Mouse (Mus musculus): ENCODE measurements at regions not wholly inside any gene's neighbourhood (a gene's known extent, or its start where the extent isn't known, plus 50 kb on each side); places are given as distances from the start of the nearest gene placed in this dataset.
A peak's percentile ranks its signal among the peaks of the same experiment; 100 is the strongest.

DNA sequence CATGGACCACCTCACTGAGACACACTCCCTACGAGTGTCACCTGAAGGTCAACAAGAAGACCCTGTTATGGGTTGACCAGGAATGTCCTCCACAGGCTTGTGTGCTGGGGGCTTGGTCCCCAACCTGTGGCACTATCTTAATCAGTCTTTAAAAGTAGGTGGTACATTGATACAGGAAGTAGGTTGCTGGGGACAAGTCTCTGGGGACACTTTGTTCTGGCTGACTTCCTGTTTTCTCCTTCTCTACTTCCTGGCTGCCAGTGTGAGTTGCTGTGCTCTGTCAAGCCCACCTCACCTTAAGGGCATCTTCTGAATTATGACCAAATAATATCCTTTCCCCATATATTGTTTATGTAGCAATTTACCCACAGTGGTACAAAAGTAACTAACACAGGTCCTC, 96.1 kb downstream of the Cct6b start:
- no peak overlapping the region for H3K9ac ChIP-seq (replicated peaks)
- no peak for ATAC-seq (ENCODE audit: low FRiP score)
- peaks cover 5% of the 10 kb centered on the region; the same call in 1 of the 2 replicates for H3K4me1 ChIP-seq
- no peaks in the 10 kb centered on the region for H3K9me3 ChIP-seq (replicated peaks)
- no peak overlapping the region for H3K27ac ChIP-seq (replicated peaks)
- 95% methylated on average over 1 of the region's 1 CpGs for WGBS
- H3K27me3 ChIP-seq (replicated peaks) = no peaks in the 10 kb centered on the region
- no peak overlapping the region for H3K4me2 ChIP-seq
- no peaks in the 10 kb centered on the region for H3K36me3 ChIP-seq
- no peak overlapping the region for H3K4me3 ChIP-seq (replicated peaks)

DNA sequence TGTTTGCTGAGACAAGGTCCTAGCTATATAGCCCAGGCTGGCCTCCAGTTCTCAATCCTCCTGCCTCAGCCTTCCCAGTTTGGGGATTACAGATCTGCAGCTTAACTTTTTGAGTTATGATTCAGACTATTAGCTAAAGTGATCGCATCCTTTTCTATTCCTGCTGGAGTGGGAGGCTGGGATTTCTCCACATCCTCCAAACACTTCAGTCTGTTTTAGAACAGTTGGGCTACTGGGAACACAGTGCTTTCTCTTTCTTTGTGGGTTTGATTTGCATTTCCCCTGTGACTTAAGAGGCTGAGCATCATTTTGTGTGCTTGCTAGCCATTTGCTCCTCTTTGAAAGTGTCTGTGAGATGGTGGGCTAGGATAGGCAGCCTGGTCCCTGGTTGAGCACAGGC, 100.0 kb downstream of the Cct6b start:
- no peak overlapping the region for H3K9ac ChIP-seq (replicated peaks)
- H3K27ac ChIP-seq (replicated peaks) = no peak overlapping the region
- WGBS = 86% methylated on average over 1 of the region's 1 CpGs
- no peaks in the 10 kb centered on the region for H3K9me3 ChIP-seq (replicated peaks)
- H3K4me3 ChIP-seq (replicated peaks) = no peak overlapping the region
- no peaks in the 10 kb centered on the region for H3K4me1 ChIP-seq
- no peak overlapping the region for H3K4me2 ChIP-seq
- no peaks in the 10 kb centered on the region for H3K27me3 ChIP-seq (replicated peaks)
- ATAC-seq (ENCODE audit: low FRiP score) = no peak
- H3K36me3 ChIP-seq = no peaks in the 10 kb centered on the region

DNA sequence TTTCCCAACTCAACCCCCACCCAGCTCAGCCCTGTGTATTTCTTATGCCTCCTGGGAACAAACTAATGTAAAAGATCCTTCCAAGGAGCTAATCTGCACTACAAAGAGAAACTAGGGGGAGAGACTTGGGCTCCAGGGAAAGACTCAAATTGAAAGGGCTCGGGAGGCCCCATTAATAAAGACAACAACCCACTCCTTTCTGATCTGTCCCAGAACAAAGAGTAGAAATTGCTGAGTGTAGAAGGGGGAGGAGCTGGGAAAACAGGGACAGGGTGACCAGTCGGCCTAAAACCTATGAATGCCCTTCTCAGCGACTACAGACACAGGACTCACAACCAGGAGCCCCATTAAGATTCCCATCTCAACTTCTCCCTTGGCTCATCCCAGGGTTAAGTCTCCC, 102.0 kb downstream of the Cct6b start:
- no peak for ATAC-seq (ENCODE audit: low FRiP score)

GRCm38 (mm10) chr11:82651751-82652150, 112.4 kb downstream of the Cct6b start:
- no peak for ATAC-seq (ENCODE audit: low FRiP score)
- Histone ChIP-seq H3K4me2 (no peak overlapping the region), H3K4me3 (replicated peaks) (no peak overlapping the region), H3K9ac (replicated peaks) (no peak overlapping the region), H3K27me3 (replicated peaks) (peaks cover 2% of the 10 kb centered on the region; the same call in 1 of the 2 replicates), H3K27ac (replicated peaks) (no peak overlapping the region), H3K36me3 (no peaks in the 10 kb centered on the region), H3K4me1 (peaks cover 17% of the 10 kb centered on the region; the same call in 1 of the 2 replicates), H3K9me3 (replicated peaks) (no peaks in the 10 kb centered on the region)
- 14% methylated on average over 5 of the region's 5 CpGs for WGBS

More for the DNA sequence above, 102.0 kb downstream of the Cct6b start:
- WGBS = 9% methylated on average over 3 of the region's 3 CpGs
- Histone ChIP-seq H3K27ac (replicated peaks) (no peak overlapping the region), H3K36me3 (no peaks in the 10 kb centered on the region), H3K9ac (replicated peaks) (no peak overlapping the region), H3K4me3 (replicated peaks) (no peak overlapping the region), H3K9me3 (replicated peaks) (no peaks in the 10 kb centered on the region), H3K27me3 (replicated peaks) (no peaks in the 10 kb centered on the region), H3K4me1 (no peaks in the 10 kb centered on the region), H3K4me2 (no peak overlapping the region)

DNA sequence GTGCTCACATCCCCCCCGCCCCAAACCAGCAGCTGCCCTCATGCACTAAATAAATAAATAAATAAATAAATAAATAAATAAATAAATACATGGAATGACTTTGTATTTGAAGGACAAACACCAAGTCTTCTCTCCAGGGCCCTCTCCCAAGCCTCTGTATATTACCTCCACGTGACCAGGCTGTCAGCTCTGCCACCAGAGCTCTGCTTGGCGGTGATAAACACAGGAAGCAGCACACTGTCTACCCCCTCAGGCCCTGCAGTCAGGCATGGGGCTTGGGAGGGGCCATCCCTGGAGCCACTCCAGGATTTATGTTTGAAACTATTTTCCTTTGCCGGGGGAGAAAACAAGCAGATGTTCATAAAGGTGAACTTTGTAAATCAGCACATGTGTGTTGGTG, 125.6 kb downstream of the Cct6b start:
- WGBS = 38% methylated on average over 4 of the region's 4 CpGs

DNA sequence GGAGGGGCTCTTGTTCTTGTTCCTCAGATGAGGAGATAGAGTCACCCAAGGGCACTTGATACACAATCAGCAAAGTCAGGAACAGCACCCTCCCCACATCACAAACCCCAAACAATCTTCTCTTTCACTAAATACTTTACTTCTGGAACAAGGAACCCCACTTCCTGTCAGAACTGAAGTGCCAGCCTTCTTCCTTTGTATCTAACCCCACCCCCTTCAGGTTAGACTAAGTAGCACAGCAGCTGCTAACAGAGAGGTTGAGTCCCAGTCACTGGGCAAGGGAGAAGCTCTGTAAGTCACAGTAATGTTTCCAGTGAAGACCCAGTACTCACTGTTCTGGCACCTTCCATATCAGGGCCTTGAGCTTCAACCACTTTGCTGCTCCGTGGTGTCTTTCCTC, 131.9 kb downstream of the Cct6b start:
- H3K36me3 ChIP-seq = no peaks in the 10 kb centered on the region
- 92% methylated on average over 1 of the region's 1 CpGs for WGBS
- H3K4me1 ChIP-seq = peaks cover 10% of the 10 kb centered on the region
- no peak for ATAC-seq (ENCODE audit: low FRiP score)
- H3K4me2 ChIP-seq = no peak overlapping the region
- H3K4me3 ChIP-seq (replicated peaks) = no peak overlapping the region
- no peak overlapping the region for H3K27ac ChIP-seq (replicated peaks)
- no peak overlapping the region for H3K9ac ChIP-seq (replicated peaks)
- H3K9me3 ChIP-seq (replicated peaks) = no peaks in the 10 kb centered on the region
- H3K27me3 ChIP-seq (replicated peaks) = no peaks in the 10 kb centered on the region

More for the DNA sequence above, 125.6 kb downstream of the Cct6b start:
- Histone ChIP-seq H3K9ac (replicated peaks) (no peak overlapping the region), H3K4me1 (peaks cover 17% of the 10 kb centered on the region), H3K4me3 (replicated peaks) (no peak overlapping the region), H3K36me3 (no peaks in the 10 kb centered on the region), H3K27me3 (replicated peaks) (no peaks in the 10 kb centered on the region), H3K9me3 (replicated peaks) (no peaks in the 10 kb centered on the region), H3K4me2 (no peak overlapping the region), H3K27ac (replicated peaks) (no peak overlapping the region)
- ATAC-seq (ENCODE audit: low FRiP score) = no peak

GRCm38 (mm10) chr11:82631387-82631786, 132.7 kb downstream of the Cct6b start:
- Histone ChIP-seq H3K4me1 (peaks cover 12% of the 10 kb centered on the region), H3K9me3 (replicated peaks) (no peaks in the 10 kb centered on the region), H3K27me3 (replicated peaks) (no peaks in the 10 kb centered on the region), H3K4me3 (replicated peaks) (no peak overlapping the region), H3K27ac (replicated peaks) (no peak overlapping the region), H3K4me2 (no peak overlapping the region), H3K36me3 (no peaks in the 10 kb centered on the region), H3K9ac (replicated peaks) (no peak overlapping the region)
- ATAC-seq (ENCODE audit: low FRiP score) = no peak
- WGBS = 21% methylated on average over 4 of the region's 4 CpGs

GRCm38 (mm10) chr11:82626501-82627111, 137.5 kb downstream of the Cct6b start:
- WGBS = 29% methylated on average over 7 of the region's 7 CpGs
- no peak overlapping the region for H3K27ac ChIP-seq (replicated peaks)
- no peaks in the 10 kb centered on the region for H3K27me3 ChIP-seq (replicated peaks)
- no peak overlapping the region for H3K9ac ChIP-seq (replicated peaks)
- peaks cover 10% of the 10 kb centered on the region; the same call in 1 of the 2 replicates for H3K4me1 ChIP-seq
- H3K36me3 ChIP-seq = no peaks in the 10 kb centered on the region
- H3K4me2 ChIP-seq = no peak overlapping the region
- ATAC-seq (ENCODE audit: low FRiP score) = no peak
- H3K4me3 ChIP-seq (replicated peaks) = no peak overlapping the region
- no peaks in the 10 kb centered on the region for H3K9me3 ChIP-seq (replicated peaks)

DNA sequence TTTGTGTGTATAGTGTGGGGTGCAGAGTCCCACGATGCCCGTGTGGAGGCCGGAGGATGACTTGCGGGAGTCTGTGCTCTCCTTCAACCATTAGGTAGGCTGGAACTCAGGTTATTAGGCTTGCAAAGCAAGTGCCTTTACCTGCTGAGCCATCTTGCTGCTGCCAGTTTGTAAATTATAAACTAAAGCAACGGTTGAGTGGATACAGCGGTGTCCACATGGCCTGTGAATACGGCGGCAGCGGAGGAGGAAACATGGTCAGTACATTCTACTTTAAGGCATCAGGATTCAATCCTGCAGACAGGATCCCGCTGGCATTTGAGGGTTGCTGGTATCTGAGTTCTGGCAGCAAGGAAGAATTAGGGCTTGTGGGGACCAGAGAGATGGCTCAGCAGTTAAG, 143.1 kb downstream of the Cct6b start:
- no peaks in the 10 kb centered on the region for H3K36me3 ChIP-seq
- H3K27me3 ChIP-seq (replicated peaks) = 0 out of 2 replicates have a peak, but pooled peaks cover 3% of the 10 kb centered on the region
- H3K4me2 ChIP-seq = no peak overlapping the region
- H3K9ac ChIP-seq (replicated peaks) = no peak overlapping the region
- H3K9me3 ChIP-seq (replicated peaks) = no peaks in the 10 kb centered on the region
- no peak overlapping the region for H3K27ac ChIP-seq (replicated peaks)
- no peak for ATAC-seq (ENCODE audit: low FRiP score)
- 86% methylated on average over 10 of the region's 10 CpGs for WGBS
- peaks cover 12% of the 10 kb centered on the region for H3K4me1 ChIP-seq
- H3K4me3 ChIP-seq (replicated peaks) = no peak overlapping the region

GRCm38 (mm10) chr11:82619418-82619817, 144.7 kb downstream of the Cct6b start:
- Histone ChIP-seq H3K4me2 (no peak overlapping the region), H3K9ac (replicated peaks) (no peak overlapping the region), H3K4me1 (peaks cover 12% of the 10 kb centered on the region), H3K9me3 (replicated peaks) (no peaks in the 10 kb centered on the region), H3K27me3 (replicated peaks) (0 out of 2 replicates have a peak, but pooled peaks cover 3% of the 10 kb centered on the region), H3K36me3 (no peaks in the 10 kb centered on the region), H3K27ac (replicated peaks) (no peak overlapping the region), H3K4me3 (replicated peaks) (no peak overlapping the region)
- WGBS = 68% methylated on average over 2 of the region's 2 CpGs
- ATAC-seq (ENCODE audit: low FRiP score) = no peak

- WGBS = 3% methylated on average over 9 of the region's 9 CpGs
- peaks cover 12% of the 10 kb centered on the region for H3K4me1 ChIP-seq
- H3K9ac ChIP-seq (replicated peaks) = no peak overlapping the region
- 0 out of 2 replicates have a peak, but pooled peaks cover 3% of the 10 kb centered on the region for H3K27me3 ChIP-seq (replicated peaks)
- H3K9me3 ChIP-seq (replicated peaks) = no peaks in the 10 kb centered on the region
- no peak for ATAC-seq (ENCODE audit: low FRiP score)
- no peak overlapping the region for H3K27ac ChIP-seq (replicated peaks)
- no peak overlapping the region for H3K4me3 ChIP-seq (replicated peaks)
- H3K36me3 ChIP-seq = no peaks in the 10 kb centered on the region
- peak overlapping the region; percentile 33 for H3K4me2 ChIP-seq
Measured at GRCm38 (mm10) chr11:82618457-82618856, 145.7 kb downstream of the Cct6b start.

DNA sequence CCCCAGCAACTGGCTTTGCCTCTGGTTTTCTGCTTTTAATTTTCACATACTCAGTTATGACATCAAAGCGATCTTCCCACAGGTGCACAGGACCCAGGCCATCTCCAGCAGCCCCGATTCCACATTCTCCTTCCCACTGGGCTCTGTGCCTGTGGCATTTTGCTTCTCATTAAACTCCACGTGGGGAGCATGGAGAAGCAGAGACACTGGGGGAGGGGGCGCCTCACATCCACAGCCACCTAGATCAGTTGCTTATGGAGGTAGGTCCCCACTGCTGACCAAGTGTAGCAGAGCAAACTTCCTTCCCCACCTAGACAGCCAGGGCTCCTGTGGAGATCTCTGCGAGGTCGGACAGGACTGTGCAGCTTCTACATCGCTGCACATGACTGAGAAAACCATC, 147.3 kb downstream of the Cct6b start:
- 59% methylated on average over 7 of the region's 7 CpGs for WGBS
- Histone ChIP-seq H3K36me3 (no peaks in the 10 kb centered on the region), H3K9ac (replicated peaks) (no peak overlapping the region), H3K9me3 (replicated peaks) (no peaks in the 10 kb centered on the region), H3K4me1 (peaks cover 12% of the 10 kb centered on the region), H3K27ac (replicated peaks) (no peak overlapping the region), H3K4me3 (replicated peaks) (no peak overlapping the region), H3K27me3 (replicated peaks) (0 out of 2 replicates have a peak, but pooled peaks cover 3% of the 10 kb centered on the region), H3K4me2 (no peak overlapping the region)
- ATAC-seq (ENCODE audit: low FRiP score) = no peak

Data from neural tube, embryonic 15.5 days (tissue).